Mouse (Mus musculus) gastrocnemius, postnatal 10 days (tissue): ENCODE measurements around the gene Satb2. TPM values are rescaled to one million over a fixed set of nuclear protein-coding genes. Genes with fewer than 3 reads are reported as not detected.

ENCODE experiments used
- DNase-seq: peaks from one replicate; pipeline ENCODE4 v3.0.0; 2021; ENCODE audit warnings: mixed read lengths
- total RNA-seq, 2 experiments: library from RNA; stranded (reverse); gene quantifications; 2 replicates each; pipeline ENCODE4 v1.2.3; 2021

Gene Satb2
- total RNA-seq, 2 experiments from 2014 or later = 0.63 to 9.2 TPM

DNA sequence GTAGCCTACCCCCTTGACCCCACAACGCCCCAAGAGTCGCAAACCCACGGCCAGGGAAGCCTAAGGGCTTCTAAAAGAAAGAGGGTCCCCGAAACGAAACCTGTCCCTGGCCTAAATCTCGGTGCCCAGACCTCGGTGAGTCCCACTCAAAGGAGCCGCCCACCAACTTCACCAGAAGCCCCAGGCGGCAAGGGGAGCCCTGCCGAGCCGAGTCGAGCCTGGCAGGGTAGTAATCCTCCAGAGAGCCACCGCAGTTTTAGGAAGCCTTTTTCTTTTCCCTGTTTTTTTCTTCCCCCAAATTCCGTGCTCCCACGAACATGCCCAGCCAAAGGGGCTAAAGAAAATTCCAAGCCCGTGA lies 4.9 kb downstream of the Satb2 start:
- no peak for DNase-seq

- peak; percentile 95 for DNase-seq
Observed at GRCm38 (mm10) chr1:56972950-56973592, 5.4 kb downstream of the Satb2 start.

- DNase-seq = peak; percentile 61
Observed at GRCm38 (mm10) chr1:56972251-56972949, 6.0 kb downstream of the Satb2 start.

DNA sequence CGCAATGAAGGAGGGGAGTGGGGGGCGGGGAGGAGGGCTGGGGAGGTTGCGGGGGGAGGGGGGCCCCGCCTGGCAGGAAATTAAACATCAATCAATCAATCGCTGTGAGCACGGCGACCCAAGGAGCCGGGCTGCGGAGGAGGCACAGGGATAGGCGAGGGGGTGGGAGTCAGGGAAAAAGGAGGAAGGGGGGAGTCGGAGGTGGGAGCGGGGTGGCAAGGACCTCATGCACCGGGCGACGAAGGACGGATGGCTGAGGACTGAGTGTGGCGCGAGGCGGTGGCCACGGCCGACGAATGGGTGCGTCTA lies 6.6 kb downstream of the Satb2 start:
- DNase-seq = no peak

- no peak for DNase-seq
Observed at GRCm38 (mm10) chr1:56971441-56971861, 7.0 kb downstream of the Satb2 start.

DNA sequence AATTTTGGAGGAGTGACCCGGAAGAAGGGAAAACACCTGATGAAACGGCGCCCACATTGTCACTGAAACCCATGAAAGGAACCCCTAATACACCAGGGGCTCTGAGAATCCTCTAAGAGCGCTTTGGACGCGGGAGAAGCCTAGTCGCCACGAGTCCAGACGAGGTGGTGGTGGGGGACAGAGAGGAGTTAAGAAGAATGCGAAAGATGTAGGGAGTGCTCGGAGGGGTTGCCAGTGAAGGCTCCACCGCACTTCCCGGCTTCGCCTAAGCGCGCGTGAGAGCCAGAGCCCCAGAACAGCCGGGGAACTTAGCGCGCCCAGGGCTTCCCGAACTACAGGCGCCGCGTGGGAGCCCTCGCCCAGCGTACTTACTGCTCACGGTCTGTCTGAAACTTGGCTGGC lies 7.7 kb downstream of the Satb2 start:
- DNase-seq = no peak

DNA sequence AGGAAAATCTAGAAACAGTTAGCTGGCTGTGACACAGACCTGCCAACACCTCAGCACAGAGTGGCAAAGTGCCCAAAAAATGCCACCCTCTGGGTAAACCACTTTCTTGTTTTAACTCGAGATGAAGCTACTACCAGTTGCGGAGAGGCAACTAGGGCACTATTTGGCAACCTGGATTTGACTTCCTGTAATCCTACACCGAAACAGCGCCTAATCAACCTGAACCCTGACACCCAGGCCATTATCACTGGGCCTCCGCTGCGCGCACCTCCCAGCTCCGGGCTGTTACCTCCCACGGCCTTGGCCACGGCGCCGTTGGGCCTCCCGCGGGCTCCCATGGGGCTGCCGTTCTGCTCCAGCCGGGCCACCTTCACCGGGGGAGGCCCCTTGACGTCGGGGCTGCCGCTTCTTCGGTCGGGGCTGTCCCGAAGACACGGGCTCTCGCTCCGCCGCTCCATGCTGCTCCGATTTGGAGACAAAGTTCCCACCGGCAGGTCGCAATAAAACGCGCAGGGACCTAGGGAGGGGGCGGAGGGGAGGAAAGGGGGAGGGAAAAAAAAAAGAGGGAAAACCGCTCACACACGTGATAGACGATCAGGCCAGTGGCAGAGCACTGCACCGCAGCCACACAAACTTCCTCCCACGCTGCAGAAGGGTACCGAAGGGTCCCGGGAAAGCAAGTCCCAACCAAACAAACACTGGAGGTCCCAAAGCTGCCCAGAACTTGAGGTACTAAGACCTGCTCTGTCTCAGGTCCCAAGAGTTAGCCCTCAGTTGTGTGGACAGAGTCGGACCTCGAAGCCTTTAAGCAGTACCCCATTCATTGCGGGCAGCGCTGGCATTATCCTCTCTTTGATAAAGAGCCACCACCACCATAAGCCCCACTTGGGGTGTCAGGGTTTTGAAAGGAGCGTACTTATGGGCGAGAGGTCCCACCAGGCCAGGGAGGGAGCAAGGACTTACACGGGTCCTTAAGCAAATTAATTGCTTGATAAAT lies 8.8 kb downstream of the Satb2 start:
- no peak for DNase-seq

DNA sequence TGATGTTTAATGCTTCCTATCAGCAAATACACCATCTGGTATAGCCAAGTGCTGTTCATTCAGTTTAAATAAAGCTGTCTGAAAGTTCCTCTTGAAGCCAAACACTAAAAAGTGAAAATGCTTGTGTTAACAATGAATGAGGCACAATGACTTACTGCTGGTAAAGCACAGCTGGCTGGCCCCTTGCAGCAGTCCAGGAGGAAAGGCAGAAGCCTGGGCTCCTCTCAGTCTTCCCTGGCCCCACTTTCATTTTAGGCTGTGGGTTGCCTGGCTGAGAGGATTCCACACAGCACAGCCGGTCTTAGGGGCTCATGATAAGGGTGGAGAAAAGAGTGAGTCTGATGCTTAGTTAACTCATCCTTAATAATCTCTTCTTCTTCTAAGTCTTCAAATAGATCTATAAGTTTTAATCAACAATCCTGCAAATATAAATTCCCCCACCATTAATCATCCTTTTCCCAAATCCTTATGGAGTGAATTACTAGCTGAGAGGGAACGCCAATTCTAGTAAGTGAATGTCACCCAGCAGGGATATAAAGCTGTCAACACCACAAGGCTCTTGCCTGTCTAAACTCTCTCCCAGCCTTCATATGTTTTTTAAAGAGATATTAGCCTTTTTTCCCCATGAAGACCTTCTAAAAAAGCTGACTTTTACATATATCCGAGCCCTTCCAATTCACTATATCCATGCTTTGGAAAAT lies 12.4 kb downstream of the Satb2 start:
- DNase-seq = no peak

GRCm38 (mm10) chr1:56964493-56964892 lies 14.0 kb downstream of the Satb2 start:
- no peak for DNase-seq

- no peak for DNase-seq
Observed at GRCm38 (mm10) chr1:56963291-56963690, 15.2 kb downstream of the Satb2 start.

DNA sequence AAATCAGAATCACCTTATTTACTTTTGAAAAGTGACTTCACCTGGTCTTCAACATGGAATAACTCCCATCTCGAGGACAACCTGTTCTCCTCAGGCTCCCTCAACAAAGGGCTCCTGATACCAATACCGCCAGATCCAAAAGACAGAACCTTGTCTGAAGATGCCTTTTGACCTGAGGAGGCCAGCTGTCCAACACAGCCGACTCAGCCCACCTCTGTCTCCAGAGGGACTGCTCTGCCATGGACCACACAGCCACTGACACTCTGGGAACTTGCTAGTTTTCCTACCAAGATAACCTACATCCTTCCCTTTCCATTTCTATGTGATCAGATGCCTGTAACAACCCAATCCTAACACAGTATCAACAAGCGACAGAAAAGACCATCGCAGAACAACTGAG lies 19.5 kb downstream of the Satb2 start:
- DNase-seq = no peak

DNA sequence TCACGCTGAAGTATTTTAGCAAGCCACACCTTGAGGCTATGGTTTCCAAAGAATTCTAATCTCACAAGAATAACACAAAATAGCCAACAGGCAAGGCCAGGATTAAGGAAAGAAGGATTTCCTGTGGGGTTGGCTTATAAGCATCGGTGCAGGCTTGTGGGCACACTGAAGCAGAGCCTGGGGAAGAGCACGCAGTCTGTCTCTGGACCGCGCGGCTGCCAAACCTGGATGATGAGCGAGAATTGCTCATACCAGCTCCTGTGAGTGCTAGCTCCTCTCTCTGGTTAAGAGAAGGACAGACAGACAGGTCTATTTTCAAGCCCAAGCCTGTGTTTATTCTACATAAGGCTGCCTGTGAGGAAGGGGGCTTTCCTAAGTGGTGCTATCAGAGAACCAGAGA lies 20.5 kb downstream of the Satb2 start:
- no peak for DNase-seq

- no peak for DNase-seq
Observed at GRCm38 (mm10) chr1:56956811-56957210, 21.6 kb downstream of the Satb2 start.

- no peak for DNase-seq
Observed at GRCm38 (mm10) chr1:56955739-56956085, 22.7 kb downstream of the Satb2 start.

GRCm38 (mm10) chr1:56955055-56955738 lies 23.3 kb downstream of the Satb2 start:
- DNase-seq = no peak

- DNase-seq = no peak
Observed at GRCm38 (mm10) chr1:56953538-56953937, 24.9 kb downstream of the Satb2 start.

DNA sequence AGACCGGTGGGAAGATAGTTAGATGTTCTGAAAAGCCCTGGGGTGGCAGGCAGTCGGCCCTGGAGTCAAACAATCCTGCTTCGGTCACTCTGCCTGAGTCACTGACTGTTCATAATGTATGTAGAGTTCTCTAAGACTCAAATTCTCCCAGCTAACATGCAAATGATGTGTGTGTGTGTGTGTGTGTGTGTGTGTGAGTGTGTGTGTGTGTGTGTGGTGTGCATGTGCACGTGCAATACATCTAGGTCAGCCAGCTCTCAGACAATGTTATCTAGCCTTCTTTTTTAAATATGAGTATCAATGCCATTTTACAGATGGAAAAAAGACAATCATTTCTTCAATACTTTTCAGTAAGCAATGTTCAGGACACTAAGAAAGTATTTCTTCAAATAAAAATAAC lies 26.5 kb downstream of the Satb2 start:
- no peak for DNase-seq

GRCm38 (mm10) chr1:56951525-56951924 lies 26.9 kb downstream of the Satb2 start:
- no peak for DNase-seq

DNA sequence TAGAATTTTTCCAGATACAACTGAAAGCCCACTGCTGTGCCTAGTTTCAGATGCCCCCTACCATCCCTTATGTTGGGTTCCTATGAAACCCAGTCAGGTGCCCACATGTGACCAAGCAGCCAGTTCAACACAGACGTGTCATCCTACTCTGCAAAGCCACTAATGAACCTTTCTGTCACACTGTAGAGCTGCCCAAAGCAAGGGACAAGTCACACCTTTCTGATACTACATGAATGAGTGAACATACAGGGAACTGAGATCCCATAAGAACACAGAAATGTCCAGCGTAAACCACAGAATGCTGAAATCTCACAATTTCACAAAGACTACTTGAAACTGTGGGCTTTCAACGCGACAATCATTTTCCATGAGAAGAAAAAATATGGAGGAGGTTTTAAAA lies 39.0 kb downstream of the Satb2 start:
- DNase-seq = no peak

DNA sequence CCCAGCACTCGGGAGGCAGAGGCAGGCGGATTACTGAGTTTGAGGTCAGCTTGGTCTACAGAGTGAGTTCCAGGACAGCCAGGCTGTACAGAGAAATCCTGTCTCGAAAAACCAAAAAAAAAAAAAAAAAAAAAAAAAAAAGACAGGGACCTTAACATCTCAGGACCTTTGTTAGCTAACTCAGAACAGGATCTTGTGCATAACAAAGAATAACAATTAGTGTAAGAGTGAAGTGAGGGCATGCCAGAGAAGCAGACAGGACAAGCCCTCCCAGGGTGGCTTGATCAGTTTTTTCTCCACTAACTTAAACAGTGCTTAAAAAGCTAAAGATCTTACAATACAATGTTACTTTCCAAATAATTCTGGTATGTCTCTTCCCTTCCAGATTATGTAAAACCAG lies 40.0 kb downstream of the Satb2 start:
- no peak for DNase-seq

GRCm38 (mm10) chr1:56936554-56936953 lies 41.9 kb downstream of the Satb2 start:
- DNase-seq = no peak

DNA sequence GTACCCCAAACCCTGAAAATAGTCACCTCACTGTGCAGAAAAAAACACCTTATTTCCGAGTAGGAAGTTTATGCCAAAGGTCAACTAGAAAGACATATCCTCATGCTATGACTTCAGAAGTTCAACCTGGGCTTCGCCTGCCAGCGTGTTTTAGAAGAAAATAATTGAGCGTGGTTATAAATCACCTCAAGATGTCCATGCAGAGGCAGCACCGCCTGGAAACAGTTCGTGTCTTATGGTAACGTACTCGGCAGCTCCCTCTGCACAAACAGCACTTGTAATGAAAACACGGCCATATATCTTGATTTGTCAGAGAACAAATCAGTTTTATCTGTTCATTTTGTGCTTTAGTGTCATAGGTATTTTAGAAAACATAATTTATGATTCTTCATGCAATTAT lies 44.6 kb downstream of the Satb2 start:
- no peak for DNase-seq
